Mouse (Mus musculus): ENCODE results near the gene Zcchc8. TPM values are rescaled to one million over a fixed set of nuclear protein-coding genes. Genes with fewer than 3 reads are reported as not detected.
A peak's percentile ranks its signal among the peaks of the same experiment; 100 is the strongest.

The Zcchc8 gene
- total RNA-seq, 2 experiments from 2014 or later = 37.1 to 44.4 TPM

- DNase-seq = peak; percentile 84 to 90
These were observed 36.4 kb downstream of the Zcchc8 start, which contains the start of gene Clip1 for GRCm38 (mm10) chr5:123684221-123685144. Gene Clip1 (minus strand): TSS chr5:123684618.

- peak; percentile 64 to 69 for DNase-seq
These were observed 37.3 kb downstream of the Zcchc8 start for GRCm38 (mm10) chr5:123683377-123684220.

- peak; percentile 55 to 60 for DNase-seq
These were observed 37.9 kb downstream of the Zcchc8 start for GRCm38 (mm10) chr5:123683043-123683376.

- no peak for DNase-seq
These were observed 38.5 kb downstream of the Zcchc8 start for GRCm38 (mm10) chr5:123682372-123682771.

GRCm38 (mm10) chr5:123679546-123680263 lies 41.2 kb downstream of the Zcchc8 start:
- DNase-seq = no peak

GRCm38 (mm10) chr5:123679106-123679505 lies 41.8 kb downstream of the Zcchc8 start:
- peak in 1 of 2 experiments; percentile 29 for DNase-seq

- no peak for DNase-seq
These were observed 45.2 kb downstream of the Zcchc8 start for GRCm38 (mm10) chr5:123675717-123676116.

- peak; percentile 32 to 52 for DNase-seq
These were observed 45.7 kb downstream of the Zcchc8 start for GRCm38 (mm10) chr5:123675221-123675620.

- DNase-seq = no peak
These were observed 49.5 kb downstream of the Zcchc8 start for GRCm38 (mm10) chr5:123671473-123671820.

GRCm38 (mm10) chr5:123670800-123671472 lies 50.0 kb downstream of the Zcchc8 start:
- DNase-seq = peak; percentile 63 to 68

GRCm38 (mm10) chr5:123669991-123670799 lies 50.7 kb downstream of the Zcchc8 start:
- peak; percentile 54 to 57 for DNase-seq

- no peak for DNase-seq
These were observed 53.0 kb downstream of the Zcchc8 start for GRCm38 (mm10) chr5:123667915-123668314.

- no peak for DNase-seq
These were observed 54.9 kb downstream of the Zcchc8 start for GRCm38 (mm10) chr5:123665956-123666355.

GRCm38 (mm10) chr5:123664329-123664728 lies 56.6 kb downstream of the Zcchc8 start:
- no peak for DNase-seq

GRCm38 (mm10) chr5:123662059-123662458 lies 58.8 kb downstream of the Zcchc8 start:
- DNase-seq = peak; percentile 31 to 51

- DNase-seq = no peak
These were observed 59.3 kb downstream of the Zcchc8 start for GRCm38 (mm10) chr5:123661602-123662001.

- no peak for DNase-seq
These were observed 63.2 kb downstream of the Zcchc8 start for GRCm38 (mm10) chr5:123657651-123658050.

- DNase-seq = no peak
These were observed 66.0 kb downstream of the Zcchc8 start for GRCm38 (mm10) chr5:123654937-123655336.

- DNase-seq = peak; percentile 75 to 77
These were observed 67.6 kb downstream of the Zcchc8 start for GRCm38 (mm10) chr5:123653287-123653801.

GRCm38 (mm10) chr5:123650825-123651224 lies 70.1 kb downstream of the Zcchc8 start:
- DNase-seq = no peak
